Mouse (Mus musculus) embryonic facial prominence, embryonic 12.5 days (tissue): ENCODE data around the gene Phf14. TPM values are rescaled to one million over a fixed set of nuclear protein-coding genes. Genes with fewer than 3 reads are reported as not detected.
"Not testable (repeated sequence)": the region's sequence is repeated elsewhere in the genome, so short reads cannot be mapped to it uniquely, and the experiment has no call there.

Experiments used
- ATAC-seq: fragments of 200-750 bp; cut with Nextera tagmentation; 2 replicates; pipeline ENCODE4 v1.8.0; 2017; ENCODE audit not compliant: insufficient number of reproducible peaks, insufficient read depth, low FRiP score, low TSS enrichment
- H3K27ac ChIP-seq: fragments of 300-500 bp; sonication (generic); 2 replicates; pipeline ENCODE4 v1.5.1; 2016; ENCODE audit warnings: mild to moderate bottlenecking
- H3K27me3 ChIP-seq: fragments of 300-500 bp; sonication (generic); 2 replicates; pipeline ENCODE4 v1.6.1; 2016; ENCODE audit warnings: mild to moderate bottlenecking, moderate library complexity
- H3K36me3 ChIP-seq: fragments of 300-500 bp; sonication (generic); 2 replicates; pipeline ENCODE4 v1.6.1; 2016; ENCODE audit warnings: mild to moderate bottlenecking
- H3K4me1 ChIP-seq: fragments of 300-500 bp; sonication (generic); 2 replicates; pipeline ENCODE4 v1.6.1; 2016
- H3K4me2 ChIP-seq: fragments of 300-500 bp; sonication (generic); replicated peaks from 2 replicates; pipeline ENCODE4 v1.6.1; 2016; ENCODE audit warnings: mild to moderate bottlenecking, moderate library complexity
- H3K4me3 ChIP-seq: fragments of 300-500 bp; sonication (generic); 2 replicates; pipeline ENCODE4 v1.5.1; 2016; ENCODE audit warnings: mild to moderate bottlenecking
- H3K9ac ChIP-seq: fragments of 300-500 bp; sonication (generic); 2 replicates; pipeline ENCODE4 v1.6.1; 2016; ENCODE audit warnings: mild to moderate bottlenecking, moderate library complexity
- H3K9me3 ChIP-seq: fragments of 300-500 bp; sonication (generic); 2 replicates; pipeline ENCODE4 v1.6.1; 2016; ENCODE audit warnings: mild to moderate bottlenecking, moderate library complexity
- WGBS: fragments of 180-500 bp; shearing (Covaris S2); methylation state at CpG from one replicate; pipeline ENCODE4 v1.1.7; 2016; 5-methylcytosine and 5-hydroxymethylcytosine counted together
- polyA plus RNA-seq: library from polyadenylated mRNA; unstranded; fragments of >200 nt; fragmentation: Nextera tagmentation; extraction: Ambion mirVana; gene quantifications from 2 replicates; pipeline ENCODE4 v1.2.1, GENCODE M21; 2016

Gene Phf14
- 107 and 110 TPM in 2 replicates for polyA plus RNA-seq

DNA sequence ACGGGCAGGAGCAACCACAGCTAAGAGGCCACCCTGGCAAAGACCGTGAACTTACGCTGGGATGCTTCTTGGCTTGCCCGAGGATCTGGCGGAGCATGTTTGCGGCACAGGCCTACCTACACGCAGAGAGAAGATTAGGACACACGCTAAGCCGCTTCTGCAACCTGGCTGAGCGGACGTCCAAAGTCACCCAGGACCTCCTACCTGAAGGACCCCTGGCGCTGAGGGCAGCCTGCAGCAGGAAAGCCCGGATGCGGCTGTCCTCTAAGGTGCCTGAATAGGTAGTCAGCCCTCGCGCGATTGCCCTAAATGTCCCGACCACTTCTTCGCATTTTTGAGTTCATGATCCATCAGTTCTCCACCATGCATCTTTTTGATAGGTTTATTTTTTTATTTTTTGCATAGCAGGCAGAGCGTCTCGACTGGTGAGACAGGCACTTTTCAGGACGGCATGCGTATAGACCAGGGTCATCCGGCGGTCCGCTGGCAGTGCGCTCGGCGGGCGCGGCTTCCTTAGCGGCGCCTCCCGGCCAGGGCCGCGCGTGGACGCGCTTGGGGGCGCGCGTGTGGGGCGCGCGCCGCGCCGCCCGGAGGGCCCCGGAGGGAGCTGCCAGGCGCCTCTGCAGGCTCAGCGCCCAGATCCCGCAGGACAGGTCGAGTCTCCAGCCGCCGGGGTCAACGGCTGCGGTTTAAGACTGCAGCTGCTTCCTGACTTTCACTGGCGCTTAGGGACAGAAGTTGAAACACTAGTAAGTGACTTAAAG is at the start of gene Phf14, which contains the start of gene Ndufa4:
TSS of gene Phf14 (plus strand) at position 541 of the 764 bp plus-strand sequence.
TSS of gene Ndufa4 (minus strand) at position 229 of the 764 bp plus-strand sequence.
- Histone ChIP-seq H3K27me3 (no peaks in the 10 kb centered on the region), H3K4me3 (peak within 1 kb of the TSS; percentile 91), H3K4me2 (peak within 1 kb of the TSS; percentile 72), H3K9ac (peak within 1 kb of the TSS; percentile 89), H3K27ac (peak within 1 kb of the TSS; percentile 80), H3K9me3 (no peaks in the 10 kb centered on the region), H3K4me1 (peaks cover 13% of the 10 kb centered on the region), H3K36me3 (peaks cover 17% of the 10 kb centered on the region; the same call in 1 of the 2 replicates)
- ATAC-seq, result peak; percentile 96
- WGBS, result 1% methylated on average over 59 of the region's 59 CpGs

DNA sequence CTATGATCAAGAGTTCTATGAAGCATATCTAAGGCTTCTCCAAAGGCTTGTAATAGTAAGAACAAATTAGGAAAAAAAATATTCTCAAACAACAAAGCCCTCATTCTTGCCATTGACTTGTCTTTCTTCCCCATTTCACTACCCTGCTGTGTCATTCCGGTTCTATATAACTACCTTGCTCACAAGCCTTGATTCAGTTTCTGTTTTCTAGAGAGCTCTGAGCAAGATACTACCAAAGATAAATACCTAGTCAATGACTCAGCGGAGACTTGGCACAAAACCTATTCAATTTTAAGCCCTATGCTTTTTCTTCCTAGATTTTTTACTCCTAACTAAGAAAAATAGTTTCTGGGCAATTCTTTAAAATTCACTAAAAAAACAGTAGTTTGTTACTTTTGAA is 32.2 kb upstream of the Phf14 start:
- not testable (repeated sequence) for H3K4me2 ChIP-seq, H3K4me3 ChIP-seq, H3K27me3 ChIP-seq, H3K4me1 ChIP-seq, ATAC-seq, H3K9ac ChIP-seq, H3K27ac ChIP-seq, H3K36me3 ChIP-seq, H3K9me3 ChIP-seq
- no CpG with 5 or more reads among the region's 2 CpGs for WGBS

DNA sequence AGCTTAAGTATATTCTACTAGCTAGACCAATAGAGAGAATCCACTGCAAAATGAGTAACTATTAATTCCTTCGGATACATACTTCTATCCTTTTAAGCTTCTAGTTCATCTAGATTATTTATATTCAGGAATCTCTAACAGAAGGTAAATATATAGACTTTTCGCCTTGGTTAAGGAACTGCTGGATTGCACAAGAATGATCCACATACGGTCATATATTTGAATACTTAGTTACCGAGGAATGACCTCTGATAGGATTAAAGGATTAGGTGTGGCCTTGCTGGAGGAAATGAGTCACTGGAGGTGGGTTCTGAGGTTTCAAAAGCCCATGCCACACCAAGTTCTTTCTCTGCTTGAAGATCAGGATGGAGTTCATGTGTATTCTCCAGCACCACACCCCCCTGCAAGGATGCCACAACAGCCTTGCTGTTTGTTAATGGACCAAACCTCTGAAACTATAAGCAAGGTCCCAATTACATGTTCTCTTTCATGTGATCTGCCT is 6.7 kb upstream of the Phf14 start:
- peaks cover 2% of the 10 kb centered on the region; the same call in 1 of the 2 replicates for H3K4me1 ChIP-seq
- H3K27ac ChIP-seq, result no peak overlapping the region
- ATAC-seq, result no peak
- H3K27me3 ChIP-seq, result no peaks in the 10 kb centered on the region
- no peaks in the 10 kb centered on the region for H3K9me3 ChIP-seq
- 86% methylated on average over 4 of the region's 4 CpGs for WGBS
- H3K4me2 ChIP-seq, result no peak overlapping the region
- peaks cover 44% of the 10 kb centered on the region for H3K36me3 ChIP-seq
- H3K9ac ChIP-seq, result no peak overlapping the region
- no peak overlapping the region for H3K4me3 ChIP-seq

DNA sequence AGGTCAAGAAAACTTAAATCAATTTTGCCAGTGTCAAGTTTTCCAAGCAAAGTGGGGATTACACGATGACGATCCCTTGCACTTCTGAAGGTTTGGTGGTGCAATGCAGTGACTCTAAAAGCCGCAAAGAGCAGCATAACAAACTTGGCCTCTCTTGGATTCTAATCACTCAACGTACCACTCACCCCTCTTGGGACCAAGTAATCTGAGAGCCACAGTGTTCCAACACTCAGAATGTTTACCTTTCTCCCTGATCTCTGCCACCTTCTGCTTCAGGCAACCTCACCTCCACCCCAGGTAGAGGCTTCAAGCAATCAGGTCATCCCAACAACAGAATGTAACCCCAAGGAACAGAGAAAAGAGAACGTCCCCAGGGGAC is 730 bp upstream of the Phf14 start:
- Histone ChIP-seq H3K27me3 (no peaks in the 10 kb centered on the region), H3K27ac (peak overlapping the region; percentile 80), H3K4me2 (peak overlapping the region; percentile 72), H3K9ac (peak overlapping the region; percentile 89), H3K9me3 (no peaks in the 10 kb centered on the region), H3K36me3 (peaks cover 23% of the 10 kb centered on the region; the same call in 1 of the 2 replicates), H3K4me3 (peak overlapping the region; percentile 91), H3K4me1 (peaks cover 13% of the 10 kb centered on the region)
- 2% methylated on average over 5 of the region's 5 CpGs for WGBS
- ATAC-seq, result 0 out of 2 replicates have a peak, but pooled peaks have one; percentile 6

DNA sequence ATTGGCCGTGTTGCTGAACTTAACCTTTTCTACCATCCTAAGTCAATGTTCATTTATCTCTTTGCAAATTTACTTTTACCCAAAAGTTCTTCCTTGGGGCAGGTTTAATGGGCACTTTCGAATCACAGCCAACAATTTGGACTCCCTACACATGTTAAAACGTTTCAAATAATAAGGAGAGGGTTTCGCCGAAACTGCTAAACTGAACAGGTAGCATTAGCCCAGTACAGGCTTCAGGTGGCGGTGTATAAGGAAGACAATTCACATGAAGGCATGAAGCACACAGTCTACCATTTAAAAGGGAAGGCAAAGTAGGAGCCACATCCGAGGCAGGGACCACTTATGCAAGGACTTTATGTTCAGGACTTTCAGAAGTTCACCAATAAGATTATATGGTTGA is 561 bp downstream of the Phf14 start:
- 32% methylated on average over 7 of the region's 7 CpGs for WGBS
- peak overlapping the region; percentile 72 for H3K4me2 ChIP-seq
- no peak overlapping the region for H3K27ac ChIP-seq
- H3K27me3 ChIP-seq, result no peaks in the 10 kb centered on the region
- ATAC-seq, result no peak
- H3K36me3 ChIP-seq, result peaks cover 11% of the 10 kb centered on the region; the same call in 1 of the 2 replicates
- H3K9ac ChIP-seq, result peak overlapping the region; percentile 89; the same call in 1 of the 2 replicates
- H3K4me1 ChIP-seq, result peaks cover 13% of the 10 kb centered on the region
- peak overlapping the region; percentile 91 for H3K4me3 ChIP-seq
- H3K9me3 ChIP-seq, result no peaks in the 10 kb centered on the region

DNA sequence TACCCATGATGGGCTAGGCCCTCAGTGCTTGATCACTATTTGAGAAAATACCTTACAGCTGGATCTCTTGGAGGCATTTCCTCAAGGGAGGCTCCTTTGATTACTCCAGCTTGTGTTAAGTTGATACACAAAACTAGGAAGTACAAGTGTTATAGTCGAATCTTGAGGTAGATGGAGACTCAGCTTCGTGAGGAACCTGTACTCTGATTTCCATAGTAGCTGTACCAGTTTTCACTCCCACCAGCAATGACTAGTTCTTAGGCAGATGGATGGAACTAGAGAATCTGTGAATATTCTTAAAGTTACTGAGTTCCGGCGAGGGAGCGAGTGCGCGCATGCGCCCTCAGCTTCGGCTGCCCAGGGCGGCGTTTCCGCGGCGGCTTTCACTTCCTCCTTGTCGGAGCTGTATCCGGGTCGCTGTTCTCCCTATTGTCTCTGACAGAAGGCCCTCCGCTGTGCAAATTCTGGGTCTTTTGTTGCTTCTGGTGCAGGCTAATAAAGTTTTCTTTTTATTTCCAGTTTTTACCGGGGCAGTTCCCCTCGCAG is 18.0 kb downstream of the Phf14 start:
- ATAC-seq, result peak; percentile 93
- WGBS, result 2% methylated on average over 20 of the region's 20 CpGs
- Histone ChIP-seq H3K27me3 (no peaks in the 10 kb centered on the region), H3K36me3 (peaks cover 5% of the 10 kb centered on the region; the same call in 1 of the 2 replicates), H3K9ac (peak overlapping the region; percentile 95), H3K4me2 (peak overlapping the region; percentile 59), H3K9me3 (no peaks in the 10 kb centered on the region), H3K4me1 (peaks cover 15% of the 10 kb centered on the region), H3K27ac (peak overlapping the region; percentile 99), H3K4me3 (peak overlapping the region; percentile 84)

DNA sequence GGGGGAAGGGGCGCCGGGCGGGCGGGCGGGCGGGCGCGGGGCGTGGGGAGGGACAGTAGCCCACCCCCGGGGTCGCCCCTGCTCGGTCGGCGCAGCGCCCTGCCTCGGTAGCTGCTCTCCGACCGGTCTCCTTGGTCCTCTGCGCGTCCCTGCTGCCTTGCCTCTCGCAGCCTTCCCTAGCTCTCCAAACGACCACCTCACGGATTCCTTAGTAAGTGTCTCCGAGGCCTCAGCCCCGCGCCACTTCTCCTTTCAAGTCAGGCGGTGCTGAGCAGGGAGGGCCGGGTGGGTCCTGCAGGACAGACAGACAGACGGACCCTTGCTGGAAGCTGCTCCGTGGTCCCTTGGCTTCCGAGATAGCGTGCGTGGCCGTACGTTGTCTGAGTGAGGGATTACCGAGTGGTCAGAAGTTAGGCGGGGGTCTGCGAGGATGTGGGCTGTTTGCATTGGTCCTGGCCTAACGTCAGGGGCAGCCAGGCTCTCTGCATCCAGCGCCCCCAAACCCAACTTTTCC is 18.5 kb downstream of the Phf14 start:
- H3K27ac ChIP-seq, result peak overlapping the region; percentile 99
- no peaks in the 10 kb centered on the region for H3K27me3 ChIP-seq
- peak overlapping the region; percentile 95 for H3K9ac ChIP-seq
- peak overlapping the region; percentile 59 for H3K4me2 ChIP-seq
- under 1% methylated on average over 34 of the region's 40 CpGs for WGBS
- peaks cover 15% of the 10 kb centered on the region for H3K4me1 ChIP-seq
- H3K4me3 ChIP-seq, result peak overlapping the region; percentile 84
- H3K36me3 ChIP-seq, result peaks cover 5% of the 10 kb centered on the region; the same call in 1 of the 2 replicates
- peak; percentile 68 for ATAC-seq
- H3K9me3 ChIP-seq, result no peaks in the 10 kb centered on the region

DNA sequence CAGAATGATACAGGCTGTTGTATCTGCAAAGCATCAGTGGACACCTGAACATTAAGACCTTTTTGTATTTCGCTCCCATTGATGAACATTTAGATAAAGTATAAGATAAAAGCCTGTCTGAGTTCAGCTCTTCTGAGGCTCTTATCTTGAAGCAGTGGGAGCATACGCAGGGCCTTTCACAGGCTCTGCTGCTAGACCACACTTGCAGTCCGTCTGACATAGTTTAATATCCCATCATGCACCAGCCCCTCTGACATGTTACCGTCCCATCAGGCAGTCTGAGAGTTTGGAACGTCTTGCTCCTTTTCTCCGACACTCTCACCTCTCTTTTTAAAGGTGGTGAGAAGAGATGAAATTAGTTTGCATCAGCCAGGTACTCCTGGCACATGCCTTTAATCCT is 19.9 kb downstream of the Phf14 start:
- H3K27me3 ChIP-seq, result no peaks in the 10 kb centered on the region
- 78% methylated on average over 6 of the region's 6 CpGs for WGBS
- peaks cover 15% of the 10 kb centered on the region for H3K4me1 ChIP-seq
- no peak overlapping the region; the same call in 1 of the 2 replicates for H3K4me3 ChIP-seq
- H3K9me3 ChIP-seq, result no peaks in the 10 kb centered on the region
- peaks cover 5% of the 10 kb centered on the region; the same call in 1 of the 2 replicates for H3K36me3 ChIP-seq
- peak overlapping the region; percentile 59 for H3K4me2 ChIP-seq
- H3K27ac ChIP-seq, result no peak overlapping the region
- H3K9ac ChIP-seq, result no peak overlapping the region
- ATAC-seq, result no peak

DNA sequence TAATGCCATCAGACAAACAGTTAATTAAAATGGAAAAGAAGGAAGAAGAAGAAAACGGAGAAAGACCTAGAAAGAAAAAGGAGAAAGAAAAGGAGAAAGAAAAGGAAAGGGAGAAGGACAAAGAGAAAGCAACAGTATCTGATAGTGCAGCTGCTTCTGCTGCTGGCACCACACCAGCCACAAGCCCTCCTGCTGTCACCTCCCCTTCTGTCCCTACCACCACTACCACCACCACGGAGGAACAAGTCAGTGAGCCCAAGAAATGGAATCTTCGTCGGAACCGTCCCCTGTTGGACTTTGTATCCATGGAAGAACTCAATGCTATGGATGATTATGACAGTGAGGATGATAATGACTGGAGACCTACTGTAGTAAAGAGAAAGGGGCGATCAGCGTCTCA is 25.8 kb downstream of the Phf14 start:
- Histone ChIP-seq H3K4me1 (0 out of 2 replicates have a peak, but pooled peaks cover 3% of the 10 kb centered on the region), H3K27me3 (no peaks in the 10 kb centered on the region), H3K9me3 (no peaks in the 10 kb centered on the region), H3K4me3 (no peak overlapping the region), H3K9ac (no peak overlapping the region), H3K4me2 (no peak overlapping the region), H3K27ac (no peak overlapping the region), H3K36me3 (peaks cover 5% of the 10 kb centered on the region; the same call in 1 of the 2 replicates)
- 96% methylated on average over 7 of the region's 7 CpGs for WGBS
- no peak for ATAC-seq

DNA sequence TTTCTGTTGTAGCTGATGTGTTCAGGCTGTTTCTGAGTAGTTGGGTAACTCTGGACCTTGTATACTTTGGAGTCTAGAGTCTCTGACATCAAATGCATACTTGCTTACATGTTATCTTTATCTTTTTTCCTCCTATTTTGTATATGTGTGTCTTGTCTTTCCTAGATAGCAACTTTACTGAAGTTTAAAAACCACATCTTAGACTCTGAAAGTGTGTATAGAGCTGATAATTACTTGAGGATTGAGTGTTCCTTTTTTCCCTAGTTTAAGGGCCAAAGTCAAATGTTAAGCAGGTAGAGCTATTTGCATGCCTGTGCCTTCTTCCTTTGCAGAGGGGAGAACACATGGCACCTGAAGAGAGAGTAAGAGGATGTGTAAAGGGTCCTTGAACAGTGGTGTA is 33.3 kb downstream of the Phf14 start:
- Histone ChIP-seq H3K4me1 (no peaks in the 10 kb centered on the region), H3K36me3 (peaks cover 29% of the 10 kb centered on the region), H3K9ac (no peak overlapping the region), H3K27me3 (no peaks in the 10 kb centered on the region), H3K27ac (no peak overlapping the region), H3K9me3 (no peaks in the 10 kb centered on the region), H3K4me2 (no peak overlapping the region), H3K4me3 (no peak overlapping the region)
- ATAC-seq, result no peak

DNA sequence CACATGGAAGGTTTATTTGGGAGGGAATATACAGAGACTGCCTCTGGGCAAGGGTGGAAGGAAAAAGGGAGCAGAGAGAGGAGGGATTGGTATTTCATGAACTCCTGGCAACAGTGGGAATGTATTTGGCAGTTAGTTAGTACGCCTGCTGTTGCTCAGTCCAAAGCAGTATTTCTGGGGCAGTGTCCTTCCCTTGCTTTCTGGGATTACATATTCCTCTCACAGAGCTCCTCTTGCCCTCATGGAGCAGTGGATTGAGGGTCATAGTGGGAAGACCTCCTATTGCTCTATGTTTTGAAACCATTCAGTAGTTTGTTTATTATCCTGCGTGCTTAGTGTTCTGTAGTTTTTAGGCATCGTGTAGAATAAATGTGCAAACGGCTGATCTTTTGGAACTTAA is 34.5 kb downstream of the Phf14 start:
- H3K9me3 ChIP-seq, result no peaks in the 10 kb centered on the region
- H3K27ac ChIP-seq, result no peak overlapping the region
- H3K4me3 ChIP-seq, result no peak overlapping the region
- H3K36me3 ChIP-seq, result peaks cover 33% of the 10 kb centered on the region
- H3K27me3 ChIP-seq, result no peaks in the 10 kb centered on the region
- no peak overlapping the region for H3K4me2 ChIP-seq
- no peaks in the 10 kb centered on the region for H3K4me1 ChIP-seq
- no peak for ATAC-seq
- 95% methylated on average over 4 of the region's 4 CpGs for WGBS
- no peak overlapping the region for H3K9ac ChIP-seq
